Mouse (Mus musculus) kidney, postnatal 0 days (tissue): ENCODE results near the gene Krt9. TPM values are rescaled to one million over a fixed set of nuclear protein-coding genes. Genes with fewer than 3 reads are reported as not detected.

Source experiments
- ATAC-seq: fragments of 200-750 bp; cut with Nextera tagmentation; replicated peaks from 2 replicates; pipeline ENCODE4 v1.8.0; 2017; ENCODE audit warnings: low read depth, moderate number of reproducible peaks, moderate TSS enrichment, moderate library complexity; ENCODE audit not compliant: low FRiP score
- DNase-seq: peaks from one replicate; pipeline ENCODE4 v3.0.0-alpha.2; 2016; ENCODE audit warnings: low spot score
- H3K27ac ChIP-seq: fragments of 300-500 bp; sonication (generic); 2 replicates; pipeline ENCODE4 v1.5.1; 2014; ENCODE audit warnings: mild to moderate bottlenecking
- H3K27me3 ChIP-seq: fragments of 300-500 bp; sonication (generic); 2 replicates; pipeline ENCODE4 v1.6.1; 2014; ENCODE audit warnings: low read length, mixed read lengths; ENCODE audit not compliant: insufficient read depth
- H3K36me3 ChIP-seq: fragments of 300-500 bp; sonication (generic); 2 replicates; pipeline ENCODE4 v1.6.1; 2014; ENCODE audit warnings: low read length, mixed read lengths; ENCODE audit not compliant: insufficient read depth
- H3K4me1 ChIP-seq: fragments of 300-500 bp; sonication (generic); replicated peaks from 2 replicates; pipeline ENCODE4 v1.6.1; 2014; ENCODE audit warnings: antibody characterized with exemption, low read length, mixed read lengths; ENCODE audit not compliant: insufficient read depth
- H3K4me2 ChIP-seq: fragments of 300-500 bp; sonication (generic); 2 replicates; pipeline ENCODE4 v1.6.1; 2014; ENCODE audit warnings: mild to moderate bottlenecking, low read length, moderate library complexity, mixed read lengths
- H3K4me3 ChIP-seq: fragments of 300-500 bp; sonication (generic); replicated peaks from 2 replicates; pipeline ENCODE4 v1.5.1; 2014; ENCODE audit warnings: low read depth, low read length
- H3K9ac ChIP-seq: fragments of 300-500 bp; sonication (generic); 2 replicates; pipeline ENCODE4 v1.6.1; 2014; ENCODE audit warnings: low read depth, low read length
- H3K9me3 ChIP-seq: fragments of 300-500 bp; sonication (generic); replicated peaks from 2 replicates; pipeline ENCODE4 v1.6.1; 2016; ENCODE audit warnings: low read length, inconsistent platforms, mixed read lengths
- CTCF ChIP-seq: IDR thresholded peaks from 2 replicates; pipeline ENCODE4 v1.5.1; 2016; ENCODE audit warnings: antibody characterized with exemption, low read depth, mild to moderate bottlenecking, moderate library complexity
- WGBS: fragments of 180-500 bp; shearing (Covaris S2); extraction: QIAGEN DNeasy Blood & Tissue Kit; methylation state at CpG from one replicate; pipeline ENCODE4 v1.1.7; 2014; 5-methylcytosine and 5-hydroxymethylcytosine counted together
- polyA plus RNA-seq: library from polyadenylated mRNA; unstranded; fragments of >200 nt; fragmentation: Nextera tagmentation; extraction: Ambion mirVana; gene quantifications from 2 replicates; pipeline ENCODE4 v1.2.1, GENCODE M21; 2015

The Krt9 gene
- polyA plus RNA-seq, 1 experiment from 2014 or later, result not detected

DNA sequence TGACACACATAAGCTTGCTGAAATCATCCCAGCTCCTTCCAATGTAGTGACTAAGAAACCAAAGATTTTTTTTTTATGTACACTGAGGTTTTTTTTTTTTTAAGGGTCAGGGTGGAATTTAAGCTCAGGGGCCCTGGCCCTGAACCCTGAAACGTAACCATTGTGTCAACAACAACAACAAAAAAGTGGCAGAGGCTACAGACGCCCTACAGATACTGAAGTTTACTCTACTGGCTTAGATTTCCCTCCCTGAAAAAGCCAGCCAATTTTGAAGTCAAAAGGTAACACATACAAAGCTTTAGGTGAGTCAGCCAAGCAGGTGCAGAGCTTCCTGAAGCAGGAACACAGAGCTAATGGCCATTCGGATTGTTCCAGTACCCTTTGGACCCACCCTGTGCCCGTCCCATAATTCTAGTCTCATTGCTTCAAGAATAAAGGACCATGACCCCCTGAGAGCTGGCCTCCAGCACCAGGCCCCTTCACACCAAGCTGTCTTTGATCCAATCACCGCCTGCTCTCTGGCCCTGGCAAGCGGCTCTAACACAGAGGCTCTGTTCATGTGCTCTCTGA lies 35.1 kb downstream of the Krt9 start:
- no peaks in the 10 kb centered on the region for H3K4me1 ChIP-seq
- no peak overlapping the region for H3K27ac ChIP-seq
- H3K36me3 ChIP-seq, result no peaks in the 10 kb centered on the region
- DNase-seq, result no peak
- H3K4me2 ChIP-seq, result no peak overlapping the region
- H3K9ac ChIP-seq, result no peak overlapping the region
- H3K9me3 ChIP-seq, result no peaks in the 10 kb centered on the region
- H3K27me3 ChIP-seq, result no peaks in the 10 kb centered on the region
- ATAC-seq, result no peak
- 53% methylated on average over 6 of the region's 6 CpGs for WGBS
- TF ChIP-seq CTCF, result no peak
- H3K4me3 ChIP-seq, result no peak overlapping the region

DNA sequence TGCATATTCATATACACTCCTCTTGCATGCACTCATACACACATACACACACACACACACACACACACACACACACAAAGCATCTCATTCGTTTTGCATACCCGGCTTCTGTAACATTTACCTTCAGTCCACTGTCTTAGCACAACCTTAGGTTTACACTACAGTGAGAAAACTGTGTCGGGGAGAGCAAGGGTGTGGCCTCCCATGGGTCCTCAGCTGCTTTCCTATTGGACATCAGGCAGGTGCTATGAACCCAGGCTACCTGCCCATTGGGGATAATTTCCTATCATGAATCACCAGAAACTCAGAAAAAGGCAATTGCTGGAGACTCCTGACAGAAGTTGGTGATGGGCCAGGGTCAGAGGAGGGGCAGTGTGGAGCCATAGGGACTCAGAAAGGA lies 35.7 kb downstream of the Krt9 start:
- Histone ChIP-seq H3K9me3 (no peaks in the 10 kb centered on the region), H3K9ac (no peak overlapping the region), H3K27me3 (no peaks in the 10 kb centered on the region), H3K27ac (no peak overlapping the region), H3K36me3 (no peaks in the 10 kb centered on the region), H3K4me3 (no peak overlapping the region), H3K4me2 (no peak overlapping the region), H3K4me1 (no peaks in the 10 kb centered on the region)
- whole genome bisulfite sequencing, result 79% methylated on average over 3 of the region's 3 CpGs
- no peak for DNase-seq
- no peak for TF ChIP-seq CTCF
- no peak for ATAC-seq

DNA sequence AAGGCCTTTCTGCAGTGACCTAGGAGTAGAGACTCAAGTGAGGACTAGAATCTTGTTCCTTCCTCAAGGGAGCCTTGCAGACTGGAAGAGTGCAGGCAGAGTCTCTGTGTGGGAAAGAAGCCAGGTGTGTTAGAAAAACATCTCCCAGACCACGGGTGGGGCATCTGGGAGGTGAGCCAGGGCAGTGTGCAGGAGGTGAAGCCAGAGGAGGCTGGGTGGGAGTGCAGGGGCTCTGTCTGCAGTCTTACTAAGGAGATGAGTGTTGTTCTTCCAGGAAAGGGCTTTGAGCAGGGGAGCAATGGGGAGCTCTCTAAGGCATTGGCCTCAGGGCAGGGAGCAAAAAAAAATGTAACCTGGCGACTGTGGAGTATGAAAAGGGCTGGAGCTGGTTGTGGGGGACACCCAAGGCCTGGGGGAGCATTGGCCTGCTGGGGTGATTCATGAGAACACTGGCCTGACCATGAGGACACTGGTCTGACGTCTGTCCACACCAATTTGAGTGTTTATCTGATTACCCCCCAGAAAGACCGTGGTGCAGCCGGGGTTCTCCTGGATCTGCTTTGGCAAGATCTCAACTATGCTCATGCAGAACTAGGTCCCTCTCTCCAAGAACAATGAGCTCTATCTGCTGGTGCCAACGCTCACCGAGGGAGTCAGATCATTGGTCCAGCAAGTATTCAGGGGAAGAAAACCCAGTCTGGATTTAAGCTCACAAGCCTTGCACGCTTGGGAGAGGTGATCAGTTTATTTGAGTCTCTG lies 37.4 kb downstream of the Krt9 start:
- Histone ChIP-seq H3K27me3 (no peaks in the 10 kb centered on the region), H3K27ac (no peak overlapping the region), H3K36me3 (no peaks in the 10 kb centered on the region), H3K4me2 (no peak overlapping the region), H3K9me3 (no peaks in the 10 kb centered on the region), H3K9ac (no peak overlapping the region), H3K4me3 (no peak overlapping the region), H3K4me1 (no peaks in the 10 kb centered on the region)
- no peak for TF ChIP-seq CTCF
- no peak for DNase-seq
- ATAC-seq, result no peak
- WGBS, result 56% methylated on average over 8 of the region's 8 CpGs

DNA sequence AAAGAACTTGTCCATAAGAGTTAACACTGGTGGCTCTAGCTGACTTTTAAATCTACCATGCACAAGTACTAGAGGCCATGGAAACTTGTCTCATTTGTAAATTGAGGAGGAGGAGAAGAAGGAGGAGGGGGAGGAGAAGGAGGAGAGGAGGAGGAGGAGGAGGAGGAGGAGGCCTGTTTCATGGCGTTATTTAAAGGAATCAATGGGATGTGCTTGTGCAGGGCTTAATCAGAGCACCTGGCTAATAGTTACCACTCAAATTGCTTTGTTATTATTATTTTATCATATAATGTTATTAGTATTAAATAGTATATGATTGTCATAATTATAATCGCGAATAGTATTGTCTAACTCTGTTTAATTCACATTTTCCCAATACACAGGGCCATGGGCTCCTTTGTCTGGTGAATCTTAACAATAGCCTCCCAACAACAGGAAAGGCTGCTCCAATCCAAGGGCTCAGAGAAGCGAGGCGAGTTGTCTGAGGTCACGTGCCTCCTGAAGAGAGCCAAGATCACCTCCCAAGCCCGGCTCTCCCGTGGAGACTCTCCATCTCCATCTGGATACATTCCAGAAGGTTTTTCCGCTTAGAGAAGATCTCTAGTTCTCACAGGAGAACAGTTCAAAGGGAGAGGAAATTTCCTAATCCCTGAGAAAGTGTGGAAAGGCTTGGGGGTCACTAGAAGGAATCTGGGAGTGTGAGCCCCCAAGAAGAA lies 44.3 kb downstream of the Krt9 start, which contains the start of gene Krt19:
Gene Krt19 (minus strand): TSS at position 51 of the 716 bp plus-strand sequence.
- Histone ChIP-seq H3K9me3 (no peaks in the 10 kb centered on the region), H3K4me3 (no peak within 1 kb of the TSS), H3K4me2 (no peak within 1 kb of the TSS), H3K4me1 (peaks cover 13% of the 10 kb centered on the region; the same call in 1 of the 2 replicates), H3K27ac (no peak within 1 kb of the TSS), H3K27me3 (peaks cover 3% of the 10 kb centered on the region; the same call in 1 of the 2 replicates), H3K36me3 (no peaks in the 10 kb centered on the region), H3K9ac (no peak within 1 kb of the TSS)
- WGBS, result 49% methylated on average over 9 of the region's 9 CpGs
- ATAC-seq (no peak), DNase-seq (no peak)
- no peak for TF ChIP-seq CTCF

DNA sequence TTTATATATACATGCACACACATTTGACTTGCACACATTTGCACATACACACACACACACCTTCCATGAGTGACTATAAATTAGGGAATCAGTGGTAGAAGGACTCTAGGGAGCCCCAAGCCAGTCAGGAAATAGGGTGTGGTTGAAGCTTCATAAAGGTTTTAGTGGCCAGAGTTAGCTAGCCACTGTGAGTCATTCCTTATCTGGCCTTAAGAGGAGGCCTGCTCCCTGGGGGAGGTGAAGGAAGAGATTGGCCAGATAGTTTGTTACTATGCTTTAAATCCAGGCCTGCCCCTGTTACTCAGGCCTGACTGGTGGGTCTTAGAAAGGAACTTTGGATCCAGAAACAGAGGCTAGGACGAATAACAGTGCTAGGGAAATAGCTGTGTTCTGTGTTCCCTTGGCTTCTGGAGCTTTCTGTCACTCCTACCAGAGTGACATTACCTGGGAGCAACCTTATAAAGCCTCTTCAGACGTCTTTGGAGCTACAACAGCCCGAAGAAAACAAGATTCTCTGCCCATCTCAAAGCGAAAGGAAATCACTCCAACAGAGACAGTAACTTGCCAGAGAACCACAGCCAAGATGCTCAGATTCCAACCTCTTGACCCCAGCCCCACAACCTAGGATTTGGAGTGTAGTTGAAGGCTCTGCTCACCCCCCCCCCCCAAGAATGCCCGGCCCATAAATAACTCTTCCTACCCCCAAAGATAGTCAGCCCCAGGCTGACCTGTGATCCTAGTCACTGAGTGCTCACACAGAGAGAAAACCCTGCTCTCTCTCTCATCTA lies 45.3 kb downstream of the Krt9 start:
- Histone ChIP-seq H3K27me3 (peaks cover 3% of the 10 kb centered on the region; the same call in 1 of the 2 replicates), H3K4me1 (peaks cover 13% of the 10 kb centered on the region; the same call in 1 of the 2 replicates), H3K36me3 (no peaks in the 10 kb centered on the region), H3K4me3 (no peak overlapping the region), H3K9ac (no peak overlapping the region), H3K27ac (no peak overlapping the region), H3K4me2 (no peak overlapping the region), H3K9me3 (no peaks in the 10 kb centered on the region)
- 40% methylated on average over 5 of the region's 5 CpGs for WGBS
- ATAC-seq (no peak), DNase-seq (no peak)
- no peak for TF ChIP-seq CTCF
